Mouse (Mus musculus): ENCODE data around the gene Inf2. TPM values are rescaled to one million over a fixed set of nuclear protein-coding genes. Genes with fewer than 3 reads are reported as not detected.

Inf2 gene
- polyA plus RNA-seq, 1 experiment: 2.9 TPM

- Histone ChIP-seq H3K27me3 (ENCODE audit: control insufficient read depth, insufficient read depth, low read length) (no peaks in the 10 kb centered on the region), H3K27ac (ENCODE audit: control insufficient read depth, insufficient read depth, low read depth, low read length) (no peak overlapping the region), H3K4me1 (ENCODE audit: control insufficient read depth, insufficient read depth, low read length) (no peaks in the 10 kb centered on the region), H3K4me3 (ENCODE audit: control insufficient read depth, low read depth, low read length) (no peak overlapping the region), H3K36me3 (ENCODE audit: control insufficient read depth, insufficient read depth, low read length) (no peaks in the 10 kb centered on the region)
- TF ChIP-seq CTCF (IDR thresholded peaks at IDR 0.05; ENCODE audit: control insufficient read depth, insufficient read depth, insufficient replicate concordance, low read depth, low read length) (no peak), POLR2A (IDR thresholded peaks at IDR 0.05; ENCODE audit: control insufficient read depth, low read depth, low read length) (no peak)
These were observed 18.4 kb upstream of the Inf2 start for GRCm38 (mm10) chr12:112570160-112570559.

GRCm38 (mm10) chr12:112571064-112571463 is 17.5 kb upstream of the Inf2 start:
- no peaks in the 10 kb centered on the region; the same call in 1 of the 2 replicates for H3K4me1 ChIP-seq (ENCODE audit: control insufficient read depth, insufficient read depth, low read length)
- H3K4me3 ChIP-seq (ENCODE audit: control insufficient read depth, low read depth, low read length): no peak overlapping the region
- H3K27ac ChIP-seq (ENCODE audit: control insufficient read depth, insufficient read depth, low read depth, low read length): no peak overlapping the region
- no peaks in the 10 kb centered on the region for H3K27me3 ChIP-seq (ENCODE audit: control insufficient read depth, insufficient read depth, low read length)
- H3K36me3 ChIP-seq (ENCODE audit: control insufficient read depth, insufficient read depth, low read length): no peaks in the 10 kb centered on the region
- TF ChIP-seq POLR2A (IDR thresholded peaks at IDR 0.05; ENCODE audit: control insufficient read depth, low read depth, low read length) (no peak), CTCF (IDR thresholded peaks at IDR 0.05; ENCODE audit: control insufficient read depth, insufficient read depth, insufficient replicate concordance, low read depth, low read length) (no peak)

- no peaks in the 10 kb centered on the region for H3K27me3 ChIP-seq (ENCODE audit: control insufficient read depth, insufficient read depth, low read length)
- no peak for TF ChIP-seq CTCF (IDR thresholded peaks at IDR 0.05; ENCODE audit: control insufficient read depth, insufficient read depth, insufficient replicate concordance, low read depth, low read length)
- TF ChIP-seq POLR2A (IDR thresholded peaks at IDR 0.05; ENCODE audit: control insufficient read depth, low read depth, low read length): no peak
- H3K36me3 ChIP-seq (ENCODE audit: control insufficient read depth, insufficient read depth, low read length): no peaks in the 10 kb centered on the region
- no peaks in the 10 kb centered on the region; the same call in 1 of the 2 replicates for H3K4me1 ChIP-seq (ENCODE audit: control insufficient read depth, insufficient read depth, low read length)
- no peak overlapping the region for H3K27ac ChIP-seq (ENCODE audit: control insufficient read depth, insufficient read depth, low read depth, low read length)
- H3K4me3 ChIP-seq (ENCODE audit: control insufficient read depth, low read depth, low read length): no peak overlapping the region
These were observed 13.2 kb upstream of the Inf2 start for GRCm38 (mm10) chr12:112575274-112575986.

GRCm38 (mm10) chr12:112576341-112576740 is 12.2 kb upstream of the Inf2 start:
- Histone ChIP-seq H3K36me3 (ENCODE audit: control insufficient read depth, insufficient read depth, low read length) (no peaks in the 10 kb centered on the region), H3K4me1 (ENCODE audit: control insufficient read depth, insufficient read depth, low read length) (no peaks in the 10 kb centered on the region; the same call in 1 of the 2 replicates), H3K4me3 (ENCODE audit: control insufficient read depth, low read depth, low read length) (no peak overlapping the region), H3K27ac (ENCODE audit: control insufficient read depth, insufficient read depth, low read depth, low read length) (no peak overlapping the region), H3K27me3 (ENCODE audit: control insufficient read depth, insufficient read depth, low read length) (no peaks in the 10 kb centered on the region)
- TF ChIP-seq CTCF (IDR thresholded peaks at IDR 0.05; ENCODE audit: control insufficient read depth, insufficient read depth, insufficient replicate concordance, low read depth, low read length) (no peak), POLR2A (IDR thresholded peaks at IDR 0.05; ENCODE audit: control insufficient read depth, low read depth, low read length) (0 out of 2 replicates have a peak, but pooled peaks have one; percentile 26)

GRCm38 (mm10) chr12:112576749-112577148 is 11.8 kb upstream of the Inf2 start:
- Histone ChIP-seq H3K36me3 (ENCODE audit: control insufficient read depth, insufficient read depth, low read length) (no peaks in the 10 kb centered on the region), H3K4me1 (ENCODE audit: control insufficient read depth, insufficient read depth, low read length) (no peaks in the 10 kb centered on the region; the same call in 1 of the 2 replicates), H3K27me3 (ENCODE audit: control insufficient read depth, insufficient read depth, low read length) (no peaks in the 10 kb centered on the region), H3K27ac (ENCODE audit: control insufficient read depth, insufficient read depth, low read depth, low read length) (no peak overlapping the region), H3K4me3 (ENCODE audit: control insufficient read depth, low read depth, low read length) (no peak overlapping the region)
- TF ChIP-seq CTCF (IDR thresholded peaks at IDR 0.05; ENCODE audit: control insufficient read depth, insufficient read depth, insufficient replicate concordance, low read depth, low read length) (no peak), POLR2A (IDR thresholded peaks at IDR 0.05; ENCODE audit: control insufficient read depth, low read depth, low read length) (no peak)

DNA sequence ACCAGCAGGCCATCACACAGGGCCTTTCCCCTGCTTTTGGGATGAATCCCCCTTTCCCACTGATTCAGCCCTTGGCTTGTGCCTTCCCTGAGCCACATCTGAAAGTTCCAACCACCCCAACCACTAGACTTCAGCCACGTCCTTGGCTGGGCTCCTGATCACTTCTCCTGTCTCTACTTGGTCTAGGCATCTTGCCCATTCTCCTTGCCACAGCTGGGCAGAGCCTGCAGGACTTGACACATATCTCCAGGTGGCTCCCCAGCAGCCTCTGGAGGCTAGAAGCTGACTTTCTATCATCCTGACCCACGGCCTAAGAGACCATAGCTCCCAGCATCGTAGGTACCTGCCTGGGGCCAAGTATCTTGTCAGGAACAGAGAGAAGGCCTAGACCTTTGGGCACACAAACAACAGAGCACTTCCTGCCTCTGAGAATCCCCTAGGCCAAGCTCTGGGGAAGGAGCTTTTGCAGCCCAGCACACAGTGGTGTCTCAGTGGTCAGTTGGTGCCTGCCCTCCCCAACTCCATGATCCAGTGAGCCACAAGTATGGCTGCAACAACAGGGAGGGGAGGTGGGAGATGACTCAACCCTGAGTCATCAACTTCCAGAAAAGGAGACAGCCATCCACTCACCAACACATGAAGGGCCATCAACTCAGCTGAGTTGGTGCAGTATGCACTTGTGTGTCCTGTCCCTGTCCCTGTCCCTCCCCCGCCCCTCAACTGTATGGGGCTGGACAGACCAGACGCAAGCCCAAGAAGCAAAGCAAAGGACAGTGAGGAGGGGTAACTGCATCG is 10.1 kb upstream of the Inf2 start:
- H3K27ac ChIP-seq (ENCODE audit: control insufficient read depth, insufficient read depth, low read depth, low read length): no peak overlapping the region
- H3K36me3 ChIP-seq (ENCODE audit: control insufficient read depth, insufficient read depth, low read length): no peaks in the 10 kb centered on the region
- no peaks in the 10 kb centered on the region; the same call in 1 of the 2 replicates for H3K4me1 ChIP-seq (ENCODE audit: control insufficient read depth, insufficient read depth, low read length)
- H3K27me3 ChIP-seq (ENCODE audit: control insufficient read depth, insufficient read depth, low read length): no peaks in the 10 kb centered on the region
- H3K4me3 ChIP-seq (ENCODE audit: control insufficient read depth, low read depth, low read length): no peak overlapping the region
- TF ChIP-seq CTCF (IDR thresholded peaks at IDR 0.05; ENCODE audit: control insufficient read depth, insufficient read depth, insufficient replicate concordance, low read depth, low read length) (no peak), POLR2A (IDR thresholded peaks at IDR 0.05; ENCODE audit: control insufficient read depth, low read depth, low read length) (no peak)

DNA sequence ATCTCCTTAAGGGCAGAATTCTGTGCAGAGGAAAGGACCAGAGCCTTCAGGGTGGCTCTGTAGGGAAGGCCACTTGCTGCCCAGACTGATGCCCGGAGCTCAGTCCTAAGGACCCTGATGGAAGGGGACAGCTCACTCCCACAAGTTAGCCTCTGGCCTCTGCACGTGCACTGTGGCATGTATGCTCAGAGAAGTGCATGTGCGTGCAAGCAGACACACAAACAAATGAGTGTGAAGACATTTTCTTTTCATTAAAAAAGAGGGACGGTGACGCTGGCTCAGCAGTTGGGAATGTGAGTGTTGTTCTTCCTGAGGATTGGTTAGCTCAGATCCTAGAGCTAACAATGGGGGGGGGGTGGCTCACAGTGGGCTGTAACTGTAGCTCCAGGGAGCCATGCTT is 9.2 kb upstream of the Inf2 start:
- no peaks in the 10 kb centered on the region for H3K36me3 ChIP-seq (ENCODE audit: control insufficient read depth, insufficient read depth, low read length)
- no peaks in the 10 kb centered on the region for H3K27me3 ChIP-seq (ENCODE audit: control insufficient read depth, insufficient read depth, low read length)
- H3K27ac ChIP-seq (ENCODE audit: control insufficient read depth, insufficient read depth, low read depth, low read length): no peak overlapping the region
- no peak for TF ChIP-seq POLR2A (IDR thresholded peaks at IDR 0.05; ENCODE audit: control insufficient read depth, low read depth, low read length)
- TF ChIP-seq CTCF (IDR thresholded peaks at IDR 0.05; ENCODE audit: control insufficient read depth, insufficient read depth, insufficient replicate concordance, low read depth, low read length): no peak
- H3K4me1 ChIP-seq (ENCODE audit: control insufficient read depth, insufficient read depth, low read length): no peaks in the 10 kb centered on the region; the same call in 1 of the 2 replicates
- no peak overlapping the region for H3K4me3 ChIP-seq (ENCODE audit: control insufficient read depth, low read depth, low read length)
